9 mouse cellular contexts compared by ENCODE assay signal in the genomic region with DNA sequence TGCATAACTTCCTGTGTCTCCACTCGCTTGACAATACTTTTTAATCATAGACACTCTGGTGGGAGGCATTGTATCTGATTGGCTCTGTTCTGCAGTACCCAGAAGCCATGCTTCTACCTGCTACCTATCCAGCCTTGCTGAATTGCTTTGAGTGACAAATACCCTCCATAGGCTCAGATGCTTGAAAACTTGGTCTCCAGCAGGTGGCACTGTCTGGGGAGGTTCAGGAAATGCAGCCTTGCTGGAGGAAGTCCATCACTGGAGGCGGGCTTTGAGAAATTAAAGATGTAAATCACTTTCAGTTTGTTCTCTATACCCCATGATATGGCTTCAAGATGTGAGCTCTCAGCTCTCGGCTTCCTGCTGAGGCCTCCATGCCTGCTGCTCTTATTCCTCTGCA. TPM values are rescaled to one million over a fixed set of nuclear protein-coding genes. Genes with fewer than 3 reads are reported as not detected.
DNase-seq lines count a peak whose midpoint lies in the region; ATAC-seq and TF ChIP-seq lines count a peak whose summit lies in the region.
"Had no signal": no experiment of that assay in that cellular context is flagged by ENCODE, and none has a peak within 500 bp of the region (broad histone marks: within the 10 kb centered on the region; RNA-seq: fewer than 3 reads in every experiment).

No protein-coding gene starts in this region.

- H3K4me1 ChIP-seq in forebrain, embryonic 16.5 days (replicated peaks; ENCODE audit: control insufficient read depth, insufficient read depth, low read length): peaks cover 3% of the 10 kb centered on the region

- H3K36me3 ChIP-seq in forebrain, embryonic 16.5 days (ENCODE audit: control insufficient read depth, insufficient read depth): no peaks in the 10 kb centered on the region
- H3K36me3 ChIP-seq: G1E had no signal

- ATAC-seq in megakaryocyte-erythroid progenitor cell, adult 5-6 weeks (replicated peaks; ENCODE audit: low FRiP score, low TSS enrichment, poor library complexity, severe bottlenecking): no peak
- no peak for ATAC-seq in forebrain, embryonic 16.5 days

- no peaks in the 10 kb centered on the region for H3K27me3 ChIP-seq in forebrain, embryonic 16.5 days (replicated peaks; ENCODE audit: control insufficient read depth, insufficient read depth, low read length)

- peak; percentile 45 for TF ChIP-seq CTCF in left cerebral cortex, adult 2 months (IDR thresholded peaks at IDR 0.05)

- intact Hi-C loops in left cerebral cortex, adult 2 months (cut with DNase I): no loop called here
- intact Hi-C loops in left cerebral cortex, postnatal 36 days (cut with DNase I): no loop called here

- peak; percentile 43 for DNase-seq in embryo, embryonic 11 days
- DNase-seq in embryo, embryonic 10 days (ENCODE audit: low spot score): no peak
- DNase-seq in left cerebral cortex, adult 2 months (ENCODE audit: extremely low spot score in 1 of 2, low spot score in 2 of 2): no peak
- no peak for DNase-seq in left cerebral cortex, postnatal 36 days (ENCODE audit: low spot score in 2 of 2)
- peak; percentile 64 for DNase-seq in 416B (ENCODE audit: low read depth)
- DNase-seq in forelimb bud, embryonic 11.5 days (ENCODE audit: low read depth, low spot score): peak; percentile 38

- no peaks in the 10 kb centered on the region for H3K9me3 ChIP-seq in forebrain, embryonic 16.5 days (ENCODE audit: control insufficient read depth, low read length)

- H3K4me3 ChIP-seq in left cerebral cortex, adult 2 months: no peak overlapping the region
- H3K4me3 ChIP-seq in forebrain, embryonic 16.5 days (replicated peaks; ENCODE audit: low read length): no peak overlapping the region

- no peak overlapping the region for H3K9ac ChIP-seq in forebrain, embryonic 16.5 days (replicated peaks; ENCODE audit: low read depth, low read length)

- 92% methylated on average over 3 of the region's 3 CpGs for WGBS in forebrain, embryonic 16.5 days

- no peak overlapping the region for H3K4me2 ChIP-seq in forebrain, embryonic 16.5 days (ENCODE audit: low read length)

- no peak overlapping the region for H3K27ac ChIP-seq in left cerebral cortex, adult 2 months
- no peak overlapping the region for H3K27ac ChIP-seq in forebrain, embryonic 16.5 days (ENCODE audit: low read length)

RNA-seq across cellular contexts. Expression of a gene that starts 48.1 kb away (rescaled TPM):
- 10 to 100 TPM; 35.7 to 39.2 TPM for total RNA-seq in left cerebral cortex, adult 2 months (2021)
- total RNA-seq in left cerebral cortex, postnatal 36 days (2021): 10 to 100 TPM; 31.4 to 40.0 TPM
- total RNA-seq in megakaryocyte-erythroid progenitor cell, adult 5-6 weeks (2014; fragmentation: Nextera tagmentation): 0.87 and 1.6 TPM in 2 replicates
- 3.2 and 5.9 TPM in 2 replicates for total RNA-seq in megakaryocyte-erythroid progenitor cell, adult 5-6 weeks (2017)
- polyA plus RNA-seq in forebrain, embryonic 16.5 days (2015; fragmentation: Nextera tagmentation; extraction: Ambion mirVana): 37.1 and 39.7 TPM in 2 replicates
- polyA plus RNA-seq: G1E had no signal

Comparison
In these comparisons a context has a peak if more than half of its experiments do, and no peak if none do; other contexts are left out.
1. DNase-seq: peak in embryo, embryonic 11 days (single experiment), 416B (single experiment) and forelimb bud, embryonic 11.5 days (single experiment); none in embryo, embryonic 10 days (single experiment), left cerebral cortex, adult 2 months (0 of 2) and left cerebral cortex, postnatal 36 days (0 of 2).
2. RNA of a gene that starts 48.1 kb away (total RNA-seq): 31.4 to 40.0 TPM in left cerebral cortex, postnatal 36 days and 35.7 to 39.2 TPM in left cerebral cortex, adult 2 months; 0.87 to 5.9 TPM in megakaryocyte-erythroid progenitor cell, adult 5-6 weeks; every median in the first group is over 4 times any median in the second.